ENCODE assay signal across 10 mouse cellular contexts in genomic region chr11:80479425-80479824, GRCm38 (mm10). TPM values are rescaled to one million over a fixed set of nuclear protein-coding genes. Genes with fewer than 3 reads are reported as not detected.
DNase-seq lines count a peak whose midpoint lies in the region; ATAC-seq and TF ChIP-seq lines count a peak whose summit lies in the region.
"Had no signal": no experiment of that assay in that cellular context is flagged by ENCODE, and none has a peak within 500 bp of the region (broad histone marks: within the 10 kb centered on the region; RNA-seq: fewer than 3 reads in every experiment).

No protein-coding gene starts in this region.

- H3K36me3 ChIP-seq in liver, embryonic 11.5 days (ENCODE audit: control insufficient read depth, insufficient read depth, low read length): no peaks in the 10 kb centered on the region
- H3K36me3 ChIP-seq in liver, postnatal 0 days (replicated peaks; ENCODE audit: insufficient read depth, low read length): no peaks in the 10 kb centered on the region; the same call in 1 of the 2 replicates
- H3K36me3 ChIP-seq in hindbrain, embryonic 13.5 days: peaks cover 18% of the 10 kb centered on the region
- H3K36me3 ChIP-seq in myocyte (ENCODE audit: control insufficient read depth, insufficient read depth): peaks cover 13% of the 10 kb centered on the region
- H3K36me3 ChIP-seq in lung, postnatal 0 days (ENCODE audit: insufficient read depth, low read length): no peaks in the 10 kb centered on the region

- no peak overlapping the region for H3K27ac ChIP-seq in liver, embryonic 11.5 days (ENCODE audit: low read depth, low read length)
- H3K27ac ChIP-seq in liver, postnatal 0 days (ENCODE audit: low read depth): no peak overlapping the region
- H3K27ac ChIP-seq in cortical plate, adult 2 months (ENCODE audit: insufficient read depth, low read length): peak overlapping the region; percentile 93; the same call in 1 of the 2 replicates
- H3K27ac ChIP-seq in hindbrain, embryonic 13.5 days: peak overlapping the region; percentile 99
- no peak overlapping the region for H3K27ac ChIP-seq in lung, postnatal 0 days (ENCODE audit: low read length)

- DNase-seq in liver, embryonic 11.5 days (ENCODE audit: low spot score): no peak
- no peak for DNase-seq in liver, postnatal 0 days
- no peak for DNase-seq in thymus, postnatal 4 days
- DNase-seq in lung, postnatal 0 days (ENCODE audit: low spot score): no peak
- DNase-seq: liver had no signal

- no peak overlapping the region for H3K4me3 ChIP-seq in liver, embryonic 11.5 days (ENCODE audit: low read depth, low read length)
- no peak overlapping the region for H3K4me3 ChIP-seq in liver, postnatal 0 days (ENCODE audit: low read depth, low read length)
- peak overlapping the region; percentile 100 for H3K4me3 ChIP-seq in cortical plate, adult 2 months (ENCODE audit: insufficient read depth, low read length)
- H3K4me3 ChIP-seq in hindbrain, embryonic 13.5 days: peak overlapping the region; percentile 97
- peak overlapping the region; percentile 72 for H3K4me3 ChIP-seq in myocyte
- no peak overlapping the region for H3K4me3 ChIP-seq in lung, postnatal 0 days (ENCODE audit: low read depth, low read length)

- no peak for ATAC-seq in liver, embryonic 11.5 days (replicated peaks; ENCODE audit: low FRiP score)
- no peak for ATAC-seq in liver, postnatal 0 days
- no peak for ATAC-seq in hindbrain, embryonic 13.5 days (ENCODE audit: low FRiP score)
- ATAC-seq in granulocyte monocyte progenitor cell, adult 5-6 weeks (replicated peaks; ENCODE audit: poor library complexity, severe bottlenecking): no peak
- ATAC-seq in lung, postnatal 0 days: no peak

- no peaks in the 10 kb centered on the region for H3K9me3 ChIP-seq in liver, embryonic 11.5 days (ENCODE audit: control insufficient read depth, low read length)
- no peaks in the 10 kb centered on the region for H3K9me3 ChIP-seq in liver, postnatal 0 days (ENCODE audit: low read length)
- H3K9me3 ChIP-seq in hindbrain, embryonic 13.5 days: no peaks in the 10 kb centered on the region
- no peaks in the 10 kb centered on the region for H3K9me3 ChIP-seq in lung, postnatal 0 days (ENCODE audit: low read length)
- H3K9me3 ChIP-seq: G1E had no signal

- no peak for TF ChIP-seq CTCF in liver, postnatal 0 days (IDR thresholded peaks at IDR 0.05; ENCODE audit: low read depth)
- no peak for TF ChIP-seq CTCF in cortical plate, adult 2 months (IDR thresholded peaks at IDR 0.05; ENCODE audit: extremely low read depth, insufficient read depth, low read length)
- TF ChIP-seq CTCF in lung, postnatal 0 days (IDR thresholded peaks at IDR 0.05): no peak

- peaks cover 7% of the 10 kb centered on the region for H3K27me3 ChIP-seq in liver, embryonic 11.5 days (replicated peaks; ENCODE audit: control insufficient read depth, insufficient read depth, low read length)
- peaks cover 15% of the 10 kb centered on the region; the same call in 1 of the 2 replicates for H3K27me3 ChIP-seq in liver, postnatal 0 days (ENCODE audit: insufficient read depth, low read length)
- peaks cover 3% of the 10 kb centered on the region; the same call in 1 of the 2 replicates for H3K27me3 ChIP-seq in hindbrain, embryonic 13.5 days
- no peaks in the 10 kb centered on the region for H3K27me3 ChIP-seq in myocyte (ENCODE audit: control insufficient read depth, insufficient read depth, insufficient read length)
- no peaks in the 10 kb centered on the region for H3K27me3 ChIP-seq in lung, postnatal 0 days (replicated peaks; ENCODE audit: insufficient read depth, low read length)

- no peak for TF ChIP-seq EP300 in liver, postnatal 0 days (IDR thresholded peaks at IDR 0.05; ENCODE audit: low read depth)
- TF ChIP-seq EP300 in lung, postnatal 0 days (IDR thresholded peaks at IDR 0.05): no peak

- 0 out of 2 replicates have a peak overlapping the region, but pooled peaks have one; percentile 17 for H3K4me2 ChIP-seq in liver, embryonic 11.5 days
- H3K4me2 ChIP-seq in liver, postnatal 0 days (ENCODE audit: low read depth, low read length): no peak overlapping the region
- peak overlapping the region; percentile 97 for H3K4me2 ChIP-seq in hindbrain, embryonic 13.5 days
- peak overlapping the region; percentile 90 for H3K4me2 ChIP-seq in myocyte (ENCODE audit: low read depth)
- H3K4me2 ChIP-seq in lung, postnatal 0 days (replicated peaks; ENCODE audit: low read depth, low read length): no peak overlapping the region

- peaks cover 15% of the 10 kb centered on the region for H3K4me1 ChIP-seq in liver, embryonic 11.5 days (replicated peaks; ENCODE audit: control insufficient read depth, insufficient read depth, low read length)
- peaks cover 18% of the 10 kb centered on the region for H3K4me1 ChIP-seq in liver, postnatal 0 days (ENCODE audit: insufficient read depth)
- peaks cover 2% of the 10 kb centered on the region; the same call in 1 of the 2 replicates for H3K4me1 ChIP-seq in cortical plate, adult 2 months (ENCODE audit: control insufficient read depth, insufficient read depth, low read length)
- H3K4me1 ChIP-seq in hindbrain, embryonic 13.5 days (replicated peaks): peaks cover 58% of the 10 kb centered on the region
- H3K4me1 ChIP-seq in lung, postnatal 0 days (ENCODE audit: insufficient read depth, low read depth, low read length): peaks cover 11% of the 10 kb centered on the region

- WGBS in liver, embryonic 11.5 days: 75% methylated on average over 5 of the region's 5 CpGs
- WGBS in liver, postnatal 0 days (ENCODE audit: insufficient replicate concordance): 66% methylated on average over 5 of the region's 5 CpGs
- 46% methylated on average over 5 of the region's 5 CpGs for WGBS in hindbrain, embryonic 13.5 days
- 43% methylated on average over 5 of the region's 5 CpGs for WGBS in lung, postnatal 0 days

- no peak overlapping the region for H3K9ac ChIP-seq in liver, embryonic 11.5 days (ENCODE audit: low read depth, low read length)
- H3K9ac ChIP-seq in liver, postnatal 0 days (replicated peaks): no peak overlapping the region
- H3K9ac ChIP-seq in hindbrain, embryonic 13.5 days: peak overlapping the region; percentile 100
- no peak overlapping the region for H3K9ac ChIP-seq in lung, postnatal 0 days (replicated peaks; ENCODE audit: low read depth)

- 0 out of 2 replicates have a peak, but pooled peaks have one; percentile 10 for TF ChIP-seq POLR2A in cortical plate, adult 2 months (IDR thresholded peaks at IDR 0.05; ENCODE audit: extremely low read depth, insufficient read depth, low read length)
- no peak for TF ChIP-seq POLR2A in myocyte (IDR thresholded peaks at IDR 0.05; ENCODE audit: insufficient read length, low read depth)

- peaks cover 43% of the 10 kb centered on the region for H3K79me2 ChIP-seq in myocyte (ENCODE audit: control insufficient read depth, insufficient read depth)

- H3ac ChIP-seq in myocyte (ENCODE audit: control insufficient read depth, insufficient read length): no peak overlapping the region

TF ChIP-seq in myocyte, 11 proteins besides CTCF, POLR2A, EP300 and RAD21:
- TF ChIP-seq TCF3 (IDR thresholded peaks at IDR 0.05; ENCODE audit: insufficient read length, low read depth): peak; percentile 39
- TF ChIP-seq MYOG (IDR thresholded peaks at IDR 0.05; ENCODE audit: control insufficient read depth in 1 of 3, insufficient read depth in 1 of 3, insufficient read length in 2 of 3, low read depth in 2 of 3): peak in 1 of 3 experiments; percentile 72
- TF ChIP-seq TCF12 (IDR thresholded peaks at IDR 0.05; ENCODE audit: insufficient read depth, poor library complexity, severe bottlenecking): peak; percentile 9
- peak in 2 of 3 experiments; percentile 22 to 77 for TF ChIP-seq MYOD1 (IDR thresholded peaks at IDR 0.05; ENCODE audit: control insufficient read depth in 1 of 3, insufficient read length in 2 of 3, low read depth in 2 of 3)
- TF ChIP-seq E2F4 (IDR thresholded peaks at IDR 0.05; ENCODE audit: insufficient read depth): no peak
- TF ChIP-seq USF1 (IDR thresholded peaks at IDR 0.05; ENCODE audit: low read depth): no peak
- TF ChIP-seq REST (IDR thresholded peaks at IDR 0.05; ENCODE audit: insufficient read depth, insufficient read length): no peak
TF ChIP-seq in myocyte: peak in this region for 4.

RNA-seq across cellular contexts. Expression of gene Cdk5r1, which starts 2.6 kb away (rescaled TPM):
- polyA plus RNA-seq in liver, embryonic 11.5 days (2014; fragmentation: Nextera tagmentation; extraction: Ambion mirVana): 0.68 and 0.77 TPM in 2 replicates
- 0.18 and 0.28 TPM in 2 replicates for polyA plus RNA-seq in liver, postnatal 0 days (2015; fragmentation: Nextera tagmentation; extraction: Ambion mirVana)
- polyA plus RNA-seq in cortical plate, adult 2 months (2012; rRNA removed): 215 and 234 TPM in 2 replicates
- 93.2 and 105 TPM in 2 replicates for polyA plus RNA-seq in hindbrain, embryonic 13.5 days (2015; fragmentation: Nextera tagmentation; extraction: Ambion mirVana)
- 11.3 TPM for polyA plus RNA-seq in myocyte (2012; fragmentation: generic; extraction: Trizol)
- 6.2 and 6.3 TPM in 2 replicates for total RNA-seq in granulocyte monocyte progenitor cell, adult 5-6 weeks (2014; fragmentation: Nextera tagmentation)
- total RNA-seq in granulocyte monocyte progenitor cell, adult 5-6 weeks (2017): 11.0 and 15.1 TPM in 2 replicates
- polyA plus RNA-seq in lung, postnatal 0 days (2015; fragmentation: Nextera tagmentation; extraction: Ambion mirVana): 0.39 and 0.48 TPM in 2 replicates

RNA-seq across cellular contexts. Expression of gene Psmd11, which starts 51.0 kb away (rescaled TPM):
- polyA plus RNA-seq in liver, embryonic 11.5 days (2014; fragmentation: Nextera tagmentation; extraction: Ambion mirVana): 256 and 289 TPM in 2 replicates
- polyA plus RNA-seq in liver, postnatal 0 days (2015; fragmentation: Nextera tagmentation; extraction: Ambion mirVana): 128 and 143 TPM in 2 replicates
- polyA plus RNA-seq in cortical plate, adult 2 months (2012; rRNA removed): 63.5 and 67.0 TPM in 2 replicates
- polyA plus RNA-seq in hindbrain, embryonic 13.5 days (2015; fragmentation: Nextera tagmentation; extraction: Ambion mirVana): 293 and 331 TPM in 2 replicates
- 74.9 TPM for polyA plus RNA-seq in myocyte (2012; fragmentation: generic; extraction: Trizol)
- total RNA-seq in granulocyte monocyte progenitor cell, adult 5-6 weeks (2014; fragmentation: Nextera tagmentation): 84.0 and 106 TPM in 2 replicates
- 62.6 and 72.7 TPM in 2 replicates for total RNA-seq in granulocyte monocyte progenitor cell, adult 5-6 weeks (2017)
- polyA plus RNA-seq in lung, postnatal 0 days (2015; fragmentation: Nextera tagmentation; extraction: Ambion mirVana): 173 and 190 TPM in 2 replicates

Comparison
In these comparisons a context has a peak if more than half of its experiments do, and no peak if none do; other contexts are left out.
1. H3K4me2 ChIP-seq: peak in liver, embryonic 11.5 days (single experiment), hindbrain, embryonic 13.5 days (single experiment) and myocyte (single experiment); none in liver, postnatal 0 days (single experiment) and lung, postnatal 0 days (single experiment).
2. H3K27ac ChIP-seq: peak in cortical plate, adult 2 months (single experiment) and hindbrain, embryonic 13.5 days (single experiment); none in liver, embryonic 11.5 days (single experiment), liver, postnatal 0 days (single experiment) and lung, postnatal 0 days (single experiment).
3. H3K4me3 ChIP-seq: peak in cortical plate, adult 2 months (single experiment), hindbrain, embryonic 13.5 days (single experiment) and myocyte (single experiment); none in liver, embryonic 11.5 days (single experiment), liver, postnatal 0 days (single experiment) and lung, postnatal 0 days (single experiment).